Mouse (Mus musculus) lung, postnatal 0 days (tissue): ENCODE measurements at regions not wholly inside any gene's neighbourhood (a gene's known extent, or its start where the extent isn't known, plus 50 kb on each side); places are given as distances from the start of the nearest gene placed in this dataset.

ENCODE experiments used
- CTCF ChIP-seq: IDR thresholded peaks from 2 replicates; pipeline ENCODE4 v1.5.1; 2016; ENCODE audit warnings: antibody characterized with exemption, mild to moderate bottlenecking
- EP300 ChIP-seq: IDR thresholded peaks from 2 replicates; pipeline ENCODE4 v1.6.1; 2016; ENCODE audit warnings: antibody characterized with exemption, mild to moderate bottlenecking, control low read depth

- TF ChIP-seq CTCF (no peak), EP300 (no peak)
Measured at GRCm38 (mm10) chr4:153883057-153883456, 74.0 kb upstream of the A430005L14Rik start.
